11 mouse cellular contexts compared by ENCODE assay signal in the genomic region with DNA sequence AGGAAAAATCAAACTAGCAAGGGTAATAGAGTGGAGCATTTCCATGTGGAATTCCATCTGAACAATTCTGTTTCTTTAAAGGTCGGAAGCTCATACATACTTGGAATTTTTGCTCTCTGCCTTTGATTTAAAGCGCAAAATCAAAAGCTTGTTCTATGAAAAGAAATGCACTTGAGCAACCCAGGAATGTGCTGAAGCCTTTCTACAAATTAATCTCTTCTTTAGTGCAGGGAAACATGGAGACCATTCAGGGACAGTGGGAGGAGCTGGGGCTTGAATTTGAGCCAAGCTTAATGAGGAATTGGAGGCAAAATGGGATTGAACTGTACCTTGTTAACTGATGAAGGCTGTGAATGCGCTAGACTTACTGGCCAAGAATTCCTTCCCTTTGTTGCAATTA.
DNase-seq lines count a peak whose midpoint lies in the region; ATAC-seq and TF ChIP-seq lines count a peak whose summit lies in the region.
"Had no signal": no experiment of that assay in that cellular context is flagged by ENCODE, and none has a peak within 500 bp of the region (broad histone marks: within the 10 kb centered on the region; RNA-seq: fewer than 3 reads in every experiment).

No protein-coding gene starts in this region.

- TF ChIP-seq CTCF in brain, embryonic 14.5 days (IDR thresholded peaks at IDR 0.05; ENCODE audit: borderline replicate concordance, extremely low read depth, insufficient read depth, insufficient read length), result no peak

- no peaks in the 10 kb centered on the region for H3K9me3 ChIP-seq in forebrain, embryonic 16.5 days (ENCODE audit: control insufficient read depth, low read length)
- no peaks in the 10 kb centered on the region for H3K9me3 ChIP-seq in lung, embryonic 16.5 days (ENCODE audit: control insufficient read depth, low read length)
- H3K9me3 ChIP-seq: embryonic facial prominence, embryonic 15.5 days had no signal

- no peak overlapping the region for H3K9ac ChIP-seq in forebrain, embryonic 16.5 days (replicated peaks; ENCODE audit: low read depth, low read length)
- no peak overlapping the region for H3K9ac ChIP-seq in lung, embryonic 16.5 days (ENCODE audit: low read length)
- H3K9ac ChIP-seq: embryonic facial prominence, embryonic 15.5 days had no signal

- no peak overlapping the region for H3K4me2 ChIP-seq in forebrain, embryonic 16.5 days (ENCODE audit: low read length)
- no peak overlapping the region for H3K4me2 ChIP-seq in lung, embryonic 16.5 days (ENCODE audit: low read depth, low read length)
- H3K4me2 ChIP-seq: embryonic facial prominence, embryonic 15.5 days had no signal

- no peaks in the 10 kb centered on the region for H3K36me3 ChIP-seq in forebrain, embryonic 16.5 days (ENCODE audit: control insufficient read depth, insufficient read depth)
- no peaks in the 10 kb centered on the region for H3K36me3 ChIP-seq in lung, embryonic 16.5 days (ENCODE audit: control insufficient read depth, insufficient read depth, low read length)
- H3K36me3 ChIP-seq: embryonic facial prominence, embryonic 15.5 days had no signal

- ATAC-seq in forebrain, embryonic 16.5 days, result peak; percentile 93
- ATAC-seq in lung, embryonic 16.5 days (ENCODE audit: low read depth), result peak; percentile 94

- no peaks in the 10 kb centered on the region for H3K27me3 ChIP-seq in forebrain, embryonic 16.5 days (replicated peaks; ENCODE audit: control insufficient read depth, insufficient read depth, low read length)
- H3K27me3 ChIP-seq in lung, embryonic 16.5 days (ENCODE audit: control insufficient read depth, insufficient read depth, low read depth, low read length), result no peaks in the 10 kb centered on the region
- H3K27me3 ChIP-seq: embryonic facial prominence, embryonic 15.5 days had no signal

- H3K4me3 ChIP-seq in forebrain, embryonic 16.5 days (replicated peaks; ENCODE audit: low read length), result no peak overlapping the region
- no peak overlapping the region for H3K4me3 ChIP-seq in lung, embryonic 16.5 days (ENCODE audit: low read length)
- H3K4me3 ChIP-seq: embryonic facial prominence, embryonic 15.5 days had no signal

- 0 out of 2 replicates have a peak, but pooled peaks cover 4% of the 10 kb centered on the region for H3K4me1 ChIP-seq in forebrain, embryonic 16.5 days (replicated peaks; ENCODE audit: control insufficient read depth, insufficient read depth, low read length)
- peaks cover 3% of the 10 kb centered on the region; the same call in 1 of the 2 replicates for H3K4me1 ChIP-seq in lung, embryonic 16.5 days (replicated peaks; ENCODE audit: control insufficient read depth, insufficient read depth, low read length)
- H3K4me1 ChIP-seq: embryonic facial prominence, embryonic 15.5 days had no signal

- TF ChIP-seq POLR2A in brain, embryonic 14.5 days (IDR thresholded peaks at IDR 0.05; ENCODE audit: borderline replicate concordance, extremely low read depth, insufficient read depth, insufficient read length, poor library complexity, severe bottlenecking), result no peak

- WGBS in forebrain, embryonic 16.5 days, result 4% methylated on average over 3 of the region's 3 CpGs
- 22% methylated on average over 3 of the region's 3 CpGs for WGBS in lung, embryonic 16.5 days

- DNase-seq in layer of hippocampus, postnatal 10 days (ENCODE audit: low spot score in 2 of 2), result peak; percentile 14 to 21
- DNase-seq in layer of hippocampus, postnatal 36 days, result no peak
- peak; percentile 94 for DNase-seq in brain, embryonic 14.5 days (ENCODE audit: low read depth)
- DNase-seq in spleen, adult 18-20 months, result no peak
- DNase-seq in adipocyte (ENCODE audit: low spot score), result no peak
- no peak for DNase-seq in natural killer cell, adult 2 months (ENCODE audit: low spot score in 2 of 2)
- DNase-seq: heart, adult 18-20 months had no signal

- no peak overlapping the region for H3K27ac ChIP-seq in forebrain, embryonic 16.5 days (ENCODE audit: low read length)
- 0 out of 2 replicates have a peak overlapping the region, but pooled peaks have one; percentile 55 for H3K27ac ChIP-seq in lung, embryonic 16.5 days (ENCODE audit: low read length)
- H3K27ac ChIP-seq: embryonic facial prominence, embryonic 15.5 days; macrophage had no signal

Comparison
In these comparisons a context has a peak if more than half of its experiments do, and no peak if none do; other contexts are left out.
1. DNase-seq: peak in layer of hippocampus, postnatal 10 days (2 of 2) and brain, embryonic 14.5 days (single experiment); none in layer of hippocampus, postnatal 36 days (0 of 2), spleen, adult 18-20 months (0 of 2), adipocyte (single experiment) and natural killer cell, adult 2 months (0 of 2).